Mouse (Mus musculus): ENCODE measurements around the gene Copz2.

DNA sequence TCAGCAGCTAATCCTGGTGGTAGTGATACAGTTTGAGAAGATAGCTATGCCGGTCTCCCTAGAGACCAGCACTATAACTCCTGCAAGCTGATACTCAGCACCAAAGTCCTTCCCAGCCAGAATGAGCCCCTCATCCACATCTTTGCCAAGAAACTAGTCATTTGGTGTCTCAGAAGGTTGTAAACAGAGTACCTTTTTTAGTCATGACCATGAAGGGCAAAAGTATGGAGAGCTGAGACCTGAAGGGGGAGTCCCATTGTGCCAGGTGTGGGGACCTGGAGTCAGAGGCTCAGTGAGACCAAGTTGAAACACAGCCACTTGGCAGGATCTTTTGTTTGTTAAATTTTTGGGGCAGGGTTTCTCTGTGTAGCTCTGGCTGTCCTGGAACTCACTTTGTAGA, 15.5 kb upstream of the Copz2 start:
- TF ChIP-seq CTCF (IDR thresholded peaks at IDR 0.05; ENCODE audit: insufficient read depth, low read length) (no peak), POLR2A (IDR thresholded peaks at IDR 0.05; ENCODE audit: borderline replicate concordance, extremely low read depth, low read depth, low read length) (no peak)
